Mouse (Mus musculus) testis, adult 2 months (tissue): ENCODE measurements around the gene Zfp740.

ENCODE experiments used
- CTCF ChIP-seq: fragments of 200-500 bp; IDR thresholded peaks from 2 replicates; pipeline ENCODE4 v1.5.1; 2012; ENCODE audit warnings: low read depth, mild to moderate bottlenecking, inconsistent platforms, low read length, moderate library complexity; ENCODE audit not compliant: control insufficient read depth, insufficient read depth, insufficient replicate concordance
- POLR2A ChIP-seq: fragments of 200-500 bp; IDR thresholded peaks from 2 replicates; pipeline ENCODE4 v1.6.1; 2012; ENCODE audit warnings: low read depth, mild to moderate bottlenecking, inconsistent platforms, low read length, moderate library complexity; ENCODE audit not compliant: control insufficient read depth

GRCm38 (mm10) chr15:102167620-102168021 lies 35.4 kb upstream of the Zfp740 start:
- no peak for TF ChIP-seq CTCF
- no peak for TF ChIP-seq POLR2A
